Mouse (Mus musculus): Measurements from ENCODE around the gene Ttll11.

Ttll11 gene

DNA sequence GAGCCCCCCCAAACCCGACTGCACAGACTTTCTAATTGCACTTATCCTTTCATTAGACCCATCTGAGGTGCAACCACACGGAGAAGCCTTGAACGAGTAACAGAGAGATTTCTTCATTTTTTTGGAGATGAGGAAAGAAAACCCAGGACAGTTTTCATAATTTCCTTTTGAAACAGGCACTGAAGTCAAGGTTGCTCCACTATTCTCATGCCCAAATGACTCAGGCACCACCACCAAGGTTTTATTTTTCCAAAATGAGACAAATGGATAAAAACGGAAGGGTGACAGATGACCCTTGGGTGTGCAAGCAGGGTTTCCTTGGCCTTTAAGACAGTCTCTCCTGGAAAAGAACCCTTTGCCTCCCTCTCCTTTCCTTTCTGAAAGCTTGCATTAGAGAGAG lies 54.8 kb downstream of the Ttll11 start:
- CTCF ChIA-PET = no interaction called here
- POLR2A ChIA-PET = no interaction called here

DNA sequence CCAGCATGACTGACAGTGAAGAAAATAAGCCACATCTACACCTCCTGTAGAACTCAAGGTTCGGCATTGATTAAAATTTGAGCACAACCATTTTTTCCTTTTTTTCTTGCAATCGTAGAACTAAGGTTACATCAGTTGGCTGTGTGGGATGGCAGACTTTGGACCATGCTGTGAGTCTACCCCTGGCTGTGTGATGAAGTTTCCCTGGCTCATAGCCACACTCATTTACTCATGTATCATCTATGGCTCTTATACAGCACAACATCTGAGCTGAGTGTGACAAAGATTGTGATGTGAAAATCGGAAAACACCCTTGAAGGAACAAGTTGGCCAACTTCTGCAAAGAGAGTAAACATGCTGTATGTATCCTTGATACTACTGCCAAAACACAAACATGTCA lies 56.8 kb downstream of the Ttll11 start:
- POLR2A ChIA-PET = no interaction called here

DNA sequence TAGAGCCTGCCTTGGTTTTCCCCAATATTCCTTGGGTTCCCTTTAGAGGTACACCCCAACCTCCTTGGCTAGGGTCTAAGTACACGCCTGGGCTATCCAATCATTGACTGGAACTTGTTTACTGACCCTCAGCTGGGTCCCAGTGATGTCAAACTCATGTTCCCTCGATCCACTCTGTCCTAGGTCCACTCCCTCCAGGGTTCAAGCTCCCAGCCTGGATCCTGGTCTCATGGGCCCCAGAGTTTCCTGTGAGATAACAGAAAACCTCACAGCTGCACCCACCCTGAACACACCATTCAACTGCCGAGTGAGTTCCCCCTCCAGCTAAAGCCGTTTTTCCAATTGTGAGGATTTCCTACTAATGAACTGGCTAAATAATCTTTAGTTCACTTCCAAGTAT lies 67.6 kb downstream of the Ttll11 start:
- ChIA-PET CTCF (interaction anchor here in 1 of 4 experiments (1.6 kb wide), 1 partner anchor 19 kb away, joined by 7 read pairs; no protein-coding TSS in a partner anchor), POLR2A (interaction anchor here in 1 of 4 experiments (0.6 kb wide), 1 partner anchor 1932 kb away, joined by 11 read pairs; no protein-coding TSS in a partner anchor)

More for the DNA sequence above, 56.8 kb downstream of the Ttll11 start:
- CTCF ChIA-PET = no interaction called here

DNA sequence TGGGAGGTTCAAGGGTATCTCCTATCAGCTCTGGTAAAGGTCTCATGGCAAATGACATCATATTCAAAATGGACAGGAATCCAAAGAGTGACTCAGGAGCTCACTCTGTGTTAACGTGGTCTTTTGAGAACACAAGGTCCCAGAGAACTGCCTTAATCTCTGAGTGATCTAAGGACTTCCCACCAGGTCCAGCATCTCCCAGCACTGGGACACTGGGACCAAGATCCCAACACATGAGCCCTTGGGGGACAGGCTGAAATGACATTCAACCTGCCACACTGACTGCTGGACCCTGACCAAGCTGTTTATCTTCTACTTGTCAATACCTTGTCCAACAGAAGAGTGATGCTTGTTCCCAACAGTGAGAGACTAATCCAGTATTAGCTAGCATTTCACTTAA lies 68.0 kb downstream of the Ttll11 start:
- CTCF ChIA-PET = interaction anchor here in 1 of 4 experiments (0.6 kb wide), 1 partner anchor 141 kb away, joined by 3 read pairs; no protein-coding TSS in a partner anchor
- POLR2A ChIA-PET = no interaction called here

DNA sequence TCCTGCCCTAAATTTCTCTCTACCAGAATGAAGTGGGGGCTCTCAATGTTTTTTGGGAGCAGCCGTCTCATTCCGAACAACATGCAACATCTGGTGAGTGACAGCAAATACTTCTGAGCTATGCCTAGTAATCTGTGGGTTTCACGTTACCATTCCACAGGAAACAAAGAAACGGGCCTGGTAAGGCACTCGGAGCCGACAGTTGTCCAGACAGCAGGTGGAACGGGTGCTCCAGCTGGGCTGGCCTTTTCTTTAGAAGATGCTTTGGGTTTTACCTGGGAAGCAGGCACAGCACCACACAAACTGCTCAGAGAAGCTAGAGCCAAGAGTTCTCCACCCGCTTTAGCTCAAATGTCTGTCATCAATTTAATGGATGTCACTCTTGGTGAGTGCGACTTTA lies 69.0 kb downstream of the Ttll11 start:
- ChIA-PET CTCF (no interaction called here), POLR2A (interaction anchor here in 2 of 4 experiments (0.6 kb wide), 2 partner anchors 60 to 432 kb away, joined by 3 to 4 read pairs; no protein-coding TSS in a partner anchor)

DNA sequence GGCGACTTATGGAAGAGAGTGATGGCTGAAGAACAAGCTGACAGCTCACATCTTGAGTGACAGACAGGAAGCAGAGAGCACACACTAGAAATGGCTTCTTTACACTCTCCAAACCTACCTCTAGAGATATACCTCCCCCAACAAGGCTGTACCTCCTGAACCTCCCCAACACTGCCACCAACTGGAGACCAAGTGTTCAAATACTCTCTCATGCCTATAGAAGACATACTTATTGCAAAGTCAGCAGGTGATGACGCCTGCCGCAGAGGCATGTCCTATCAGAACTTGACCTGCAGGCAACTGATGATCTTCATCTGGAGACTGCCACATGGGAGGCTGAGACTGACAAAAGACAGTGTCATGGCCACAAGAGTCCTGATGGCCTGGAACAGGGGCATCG lies 70.4 kb downstream of the Ttll11 start:
- ChIA-PET POLR2A (interaction anchor here in 1 of 4 experiments (0.6 kb wide), 1 partner anchor 192 kb away, joined by 4 read pairs; no protein-coding TSS in a partner anchor), CTCF (interaction anchor here in 3 of 4 experiments (0.7 to 1.7 kb wide), 4 partner anchors 68 to 369 kb away, joined by 3 to 6 read pairs (median 3); no protein-coding TSS in a partner anchor)

DNA sequence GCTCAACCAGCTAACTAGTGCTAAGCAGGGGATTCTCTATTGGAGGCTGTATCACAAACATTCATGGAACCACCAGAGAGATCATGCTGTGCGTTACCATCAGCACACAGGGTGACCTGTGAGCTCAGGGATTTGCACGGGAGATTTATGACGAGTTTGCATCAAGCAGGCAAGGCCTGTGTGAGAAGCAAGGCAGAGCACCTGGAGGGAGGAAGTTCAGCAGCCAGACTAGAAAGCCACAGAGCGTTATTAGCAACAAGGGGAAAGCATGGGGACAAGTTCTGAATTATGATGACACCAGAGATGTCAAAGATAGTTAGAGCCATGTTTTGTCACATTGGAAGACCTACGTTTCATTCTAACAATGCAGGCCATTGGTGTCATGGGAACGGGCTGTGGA lies 72.1 kb downstream of the Ttll11 start:
- CTCF ChIA-PET = interaction anchor here in 3 of 4 experiments (0.7 to 2.0 kb wide), 6 partner anchors 53 to 368 kb away, joined by 3 to 14 read pairs (median 4); no protein-coding TSS in a partner anchor
- POLR2A ChIA-PET = interaction anchor here in 1 of 4 experiments (0.8 kb wide), 1 partner anchor 36 kb away, joined by 3 read pairs; no protein-coding TSS in a partner anchor

DNA sequence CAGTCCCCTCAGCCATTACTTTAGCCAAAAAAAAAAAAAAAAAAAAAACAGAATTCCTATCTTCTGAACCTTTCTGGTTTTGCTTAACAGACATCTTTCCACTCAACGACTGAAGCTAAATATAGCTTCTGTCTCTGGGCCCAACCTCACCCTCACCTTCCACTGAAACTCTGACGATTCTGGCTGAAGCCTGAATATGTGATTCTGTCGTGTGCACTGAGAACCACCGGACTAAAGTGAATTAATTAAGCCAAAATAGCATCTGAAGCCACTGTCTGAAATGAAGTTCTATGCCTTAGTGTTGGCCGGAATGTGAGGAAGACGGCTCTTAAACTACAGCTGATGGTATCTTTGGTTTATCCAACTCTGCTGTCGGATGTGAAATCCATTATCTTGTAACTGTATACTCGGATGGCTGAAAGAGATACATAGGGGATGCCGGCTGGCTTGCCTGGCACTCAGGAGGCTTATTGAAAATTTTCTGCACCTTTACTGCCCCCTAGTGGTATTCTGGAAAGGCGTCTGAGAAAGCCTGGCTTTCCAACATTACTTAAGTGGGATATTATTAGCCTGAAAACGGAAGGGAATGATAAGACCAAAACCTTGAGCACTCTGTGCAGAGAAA lies 73.4 kb downstream of the Ttll11 start:
- POLR2A ChIA-PET = interaction anchor here in 2 of 4 experiments (0.6 to 0.7 kb wide), 2 partner anchors 51 to 240 kb away, joined by 3 to 4 read pairs; no protein-coding TSS in a partner anchor

DNA sequence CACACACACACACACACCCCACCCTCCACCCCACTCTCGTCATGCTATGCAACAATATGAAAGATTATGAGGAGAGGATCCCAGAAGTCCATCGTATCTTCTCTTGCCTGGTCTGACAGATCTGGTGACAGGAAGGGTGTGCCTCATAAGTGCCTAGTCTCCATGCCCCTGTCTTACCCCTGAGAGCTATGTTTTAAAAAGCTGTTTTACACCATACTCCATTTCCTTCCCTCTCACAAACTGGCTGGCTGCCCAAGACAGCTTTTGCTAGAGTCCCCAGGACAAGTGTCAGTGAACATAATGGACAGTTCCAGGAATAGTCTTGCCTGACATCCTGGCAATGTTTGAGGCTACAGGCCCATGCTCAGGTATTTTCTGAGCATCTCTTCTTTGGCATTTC lies 78.9 kb downstream of the Ttll11 start:
- ChIA-PET POLR2A (no interaction called here), CTCF (interaction anchor here in 1 of 4 experiments (0.8 kb wide), 1 partner anchor 30 kb away, joined by 3 read pairs; no protein-coding TSS in a partner anchor)

More for the DNA sequence above, 73.4 kb downstream of the Ttll11 start:
- CTCF ChIA-PET = interaction anchor here in 3 of 4 experiments (0.6 to 2.0 kb wide), 10 partner anchors 25 to 678 kb away, joined by 3 to 14 read pairs (median 4); no protein-coding TSS in a partner anchor

DNA sequence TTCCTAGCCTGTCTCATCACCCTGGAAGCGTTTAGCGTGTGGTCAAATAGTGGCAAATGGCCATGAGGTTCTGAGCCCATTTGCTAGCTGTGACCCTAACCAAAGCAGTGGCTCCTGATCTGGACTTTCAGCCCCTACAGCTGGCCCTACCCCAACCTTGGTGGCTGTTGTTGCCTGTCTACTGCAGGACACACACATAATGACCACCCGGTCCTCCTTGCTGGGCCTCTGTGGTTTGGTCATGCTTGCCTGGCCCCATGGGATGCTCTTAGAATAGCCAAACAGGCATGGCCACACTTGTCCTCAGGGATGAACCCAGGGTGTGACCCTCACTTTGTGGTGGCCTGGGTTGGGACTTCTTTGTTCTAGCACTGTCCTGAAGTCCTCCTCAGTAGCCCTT lies 80.0 kb downstream of the Ttll11 start:
- POLR2A ChIA-PET = no interaction called here
- CTCF ChIA-PET = no interaction called here

DNA sequence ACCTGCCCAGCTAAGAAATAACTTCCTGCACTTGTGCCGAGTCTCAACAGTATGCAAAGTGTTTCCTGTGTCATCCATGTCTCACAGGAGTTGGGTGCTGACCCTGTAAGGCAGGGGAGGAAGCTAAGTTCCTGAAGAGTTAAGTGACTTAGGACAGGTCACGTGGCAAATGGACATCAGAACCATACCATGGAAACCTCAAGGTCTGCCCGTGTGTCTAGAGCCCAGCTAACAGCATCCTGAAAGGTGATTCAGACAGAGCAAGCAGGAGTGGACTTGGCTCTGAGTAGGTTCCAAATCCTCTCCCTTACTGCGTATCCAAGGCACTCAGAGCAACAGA lies 80.6 kb downstream of the Ttll11 start:
- ChIA-PET POLR2A (no interaction called here), CTCF (no interaction called here)

DNA sequence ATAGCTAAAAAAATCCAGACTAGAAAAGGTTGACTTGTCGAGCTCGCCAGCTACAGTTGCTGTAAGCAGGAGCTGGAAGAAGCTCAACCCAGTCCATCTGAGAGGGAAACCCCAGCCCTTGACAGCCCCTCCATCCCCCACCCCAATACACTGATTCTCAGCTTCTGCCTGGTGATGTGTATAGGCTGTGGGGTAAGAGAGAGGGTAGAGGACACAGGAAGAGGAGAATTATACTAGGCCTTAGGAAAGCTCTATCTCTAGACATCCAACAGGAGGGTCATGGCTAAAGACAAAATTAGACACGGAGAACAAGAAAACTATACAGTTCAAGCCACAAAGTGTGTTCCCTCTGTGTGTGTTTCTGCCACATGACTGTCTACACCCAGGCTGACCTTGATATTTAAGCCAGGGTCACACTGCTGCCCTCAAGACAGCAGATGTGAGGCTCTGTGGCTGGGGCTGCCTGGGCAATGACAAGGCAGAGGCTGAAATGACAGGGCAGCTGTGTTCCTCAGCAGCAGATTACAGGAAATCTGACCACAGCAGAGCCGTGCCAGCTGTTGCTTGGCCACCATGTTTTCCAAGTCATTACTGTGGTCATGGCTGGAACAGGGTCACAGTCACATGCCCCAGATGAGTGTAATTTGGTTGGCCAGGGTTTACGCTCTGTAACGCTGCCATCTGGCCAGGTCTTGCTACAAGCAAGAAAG lies 81.1 kb downstream of the Ttll11 start:
- ChIA-PET POLR2A (interaction anchor here in 1 of 4 experiments (0.9 kb wide), 1 partner anchor 11 kb away, joined by 3 read pairs; no protein-coding TSS in a partner anchor), CTCF (interaction anchor here in 1 of 4 experiments (1.1 kb wide), 1 partner anchor 85 kb away, joined by 3 read pairs; no protein-coding TSS in a partner anchor)

DNA sequence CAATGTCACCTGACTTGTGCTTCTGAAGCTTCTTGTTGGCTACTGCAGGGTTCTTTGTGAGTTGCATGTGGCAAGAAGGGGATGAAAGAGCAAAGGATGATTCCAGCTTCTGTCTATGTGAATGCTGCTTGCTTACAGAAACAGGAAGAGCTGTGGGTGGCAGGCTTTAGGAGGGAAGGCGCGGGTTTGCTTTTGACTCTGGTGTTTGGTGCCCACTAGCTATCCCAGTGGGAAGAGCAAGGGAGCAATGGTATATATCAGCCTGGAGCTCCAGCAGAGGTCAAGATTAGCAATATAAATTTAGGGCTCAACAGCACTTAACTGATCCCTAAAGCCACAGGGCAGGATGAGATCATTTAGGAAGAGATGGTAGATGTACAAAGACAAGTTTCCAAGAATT lies 82.6 kb downstream of the Ttll11 start:
- POLR2A ChIA-PET = no interaction called here
- CTCF ChIA-PET = interaction anchor here in 1 of 4 experiments (0.5 to 1.4 kb wide), 2 partner anchors 35 to 148 kb away, joined by 3 read pairs; no protein-coding TSS in a partner anchor

DNA sequence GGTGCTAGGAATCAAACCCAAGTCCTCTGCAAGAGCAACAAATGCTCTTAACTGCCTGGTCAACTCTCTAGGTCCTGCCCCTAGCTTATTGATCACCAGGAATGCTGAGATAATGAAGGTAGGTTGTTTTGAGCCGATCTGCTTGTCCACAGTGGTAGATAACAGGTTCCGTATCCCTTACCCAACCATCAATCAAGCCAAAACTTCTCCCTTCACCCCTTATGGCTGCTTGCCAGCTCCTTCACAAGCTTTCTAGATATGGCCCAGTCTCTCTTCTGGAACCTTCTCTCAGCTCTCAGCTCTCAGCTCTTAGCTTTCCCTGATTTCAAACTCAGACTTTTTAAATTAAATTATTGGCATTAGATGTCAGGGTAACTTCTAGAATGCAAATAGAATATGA lies 85.2 kb downstream of the Ttll11 start:
- ChIA-PET CTCF (interaction anchor here in 2 of 4 experiments (0.6 to 1.2 kb wide), 2 partner anchors 89 to 815 kb away, joined by 3 to 4 read pairs; no protein-coding TSS in a partner anchor), POLR2A (interaction anchor here in 1 of 4 experiments (1.1 to 2.2 kb wide), 3 partner anchors 10 to 20 kb away, joined by 4 to 7 read pairs (median 4); no protein-coding TSS in a partner anchor)

DNA sequence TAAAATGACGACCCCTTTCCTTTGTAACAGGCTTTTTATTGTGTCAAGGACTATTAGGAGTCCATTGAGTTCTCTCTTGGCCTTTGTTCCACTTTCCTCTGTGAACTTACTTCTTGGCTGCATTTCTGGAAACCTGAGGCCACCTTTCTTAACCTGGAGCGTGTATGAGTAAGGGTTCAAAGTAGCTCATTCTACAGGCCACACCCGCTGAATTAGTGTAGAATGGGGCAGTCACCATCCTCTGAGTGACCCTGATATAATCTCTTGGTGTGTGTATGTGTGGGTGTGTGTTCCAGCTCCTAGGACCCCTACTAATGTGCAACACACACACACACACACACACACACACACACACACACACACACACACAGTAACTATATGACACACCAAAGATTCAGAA lies 89.1 kb downstream of the Ttll11 start:
- ChIA-PET CTCF (interaction anchor here in 1 of 4 experiments (0.5 kb wide), 1 partner anchor 925 kb away, joined by 4 read pairs; no protein-coding TSS in a partner anchor), POLR2A (no interaction called here)

DNA sequence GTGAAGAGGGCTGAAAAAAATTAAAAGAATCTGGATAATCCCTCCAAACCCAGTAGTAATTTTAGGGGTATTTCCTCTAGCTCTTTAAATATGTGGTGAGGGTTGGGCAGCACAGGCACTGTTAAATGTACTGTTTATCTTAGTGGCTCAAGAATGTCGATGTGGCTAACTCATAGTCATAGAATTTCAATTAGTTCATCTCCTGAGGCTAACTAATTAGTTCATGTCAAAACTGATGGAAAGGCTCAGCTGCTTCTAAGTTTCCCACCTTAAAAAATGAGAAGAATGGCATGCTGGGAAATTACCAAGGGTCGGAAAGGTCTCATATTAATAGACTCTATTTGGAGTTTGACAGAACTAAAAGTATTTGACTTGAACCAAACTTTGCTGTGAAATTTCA lies 89.9 kb downstream of the Ttll11 start:
- ChIA-PET CTCF (interaction anchor here in 1 of 4 experiments (0.6 kb wide), 1 partner anchor 113 kb away, joined by 5 read pairs; no protein-coding TSS in a partner anchor), POLR2A (no interaction called here)

DNA sequence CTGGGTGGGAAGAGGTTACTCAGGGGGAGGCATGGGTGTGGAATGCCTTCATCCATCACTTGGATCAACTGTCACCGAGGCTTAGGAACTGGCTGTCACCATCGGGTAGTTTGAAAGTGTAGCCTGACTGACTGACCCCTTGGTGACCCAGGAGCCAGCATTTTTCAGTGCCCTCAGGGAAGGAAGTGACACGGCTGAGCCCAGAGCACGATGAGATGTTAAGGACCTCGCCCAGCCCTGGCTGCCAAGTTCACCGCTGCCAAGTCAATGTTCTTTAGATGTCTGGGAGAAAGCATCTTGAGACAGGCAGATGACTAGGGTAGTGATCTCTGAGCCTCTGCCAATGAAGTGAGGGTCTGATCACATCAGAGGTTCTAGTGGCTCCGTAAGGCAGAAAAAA lies 95.4 kb downstream of the Ttll11 start:
- POLR2A ChIA-PET = interaction anchor here in 1 of 4 experiments (0.7 kb wide), 1 partner anchor 251 kb away, joined by 3 read pairs; no protein-coding TSS in a partner anchor
- CTCF ChIA-PET = no interaction called here

DNA sequence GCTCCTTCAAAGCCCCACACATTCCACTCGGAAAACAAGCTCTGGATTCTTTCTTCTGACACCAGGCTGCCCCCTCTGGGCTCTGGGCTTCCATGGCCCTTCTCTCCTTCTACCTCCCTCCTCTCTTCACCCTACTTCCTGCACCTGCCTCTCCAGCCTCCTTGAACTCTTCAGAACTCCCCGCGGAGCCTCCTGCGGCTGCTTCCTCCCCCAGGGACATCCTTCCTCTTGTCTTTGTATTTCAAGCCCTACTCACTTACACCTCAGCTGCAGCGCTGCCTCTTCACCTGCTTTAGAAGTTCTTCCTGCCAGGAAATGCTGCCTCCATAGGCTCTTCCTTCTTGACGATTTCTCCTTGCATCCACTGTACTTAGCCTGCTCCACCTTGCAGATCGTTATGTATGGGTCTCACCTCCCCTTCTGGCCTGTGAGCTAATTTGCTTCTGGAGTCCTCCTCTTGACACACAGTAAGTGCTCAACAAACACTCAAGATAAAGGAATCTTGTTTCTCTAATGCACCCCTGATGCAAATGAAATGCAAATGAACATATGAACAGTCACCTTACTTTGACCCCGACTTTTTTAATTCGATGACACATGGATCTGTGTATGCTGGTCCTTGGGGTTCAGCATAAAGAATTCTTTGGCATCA lies 97.3 kb downstream of the Ttll11 start:
- POLR2A ChIA-PET = no interaction called here
- CTCF ChIA-PET = interaction anchor here in 1 of 4 experiments (0.7 kb wide), 1 partner anchor 49 kb away, joined by 4 read pairs; no protein-coding TSS in a partner anchor

DNA sequence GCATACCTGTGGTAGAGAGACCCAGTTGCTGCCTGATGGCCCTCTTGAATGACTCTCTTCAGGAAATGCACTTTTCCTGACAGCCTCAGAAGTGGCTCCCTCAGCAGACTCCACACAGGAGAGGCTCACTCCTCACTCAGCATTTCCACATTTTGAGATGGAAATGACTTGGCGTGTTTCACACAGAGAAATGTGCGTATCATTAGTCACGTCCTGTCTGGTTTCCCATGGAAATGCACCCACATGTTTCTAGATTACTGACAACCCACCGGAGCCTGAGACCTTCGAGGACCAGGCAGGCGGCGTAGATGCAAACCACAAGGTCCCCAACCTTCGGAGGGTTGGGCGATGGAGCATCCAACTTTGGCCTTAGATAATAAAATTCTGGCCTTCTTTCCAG lies 97.8 kb downstream of the Ttll11 start:
- CTCF ChIA-PET = no interaction called here
- POLR2A ChIA-PET = no interaction called here
